Mouse (Mus musculus): ENCODE data around the gene Tnrc6b.

DNA sequence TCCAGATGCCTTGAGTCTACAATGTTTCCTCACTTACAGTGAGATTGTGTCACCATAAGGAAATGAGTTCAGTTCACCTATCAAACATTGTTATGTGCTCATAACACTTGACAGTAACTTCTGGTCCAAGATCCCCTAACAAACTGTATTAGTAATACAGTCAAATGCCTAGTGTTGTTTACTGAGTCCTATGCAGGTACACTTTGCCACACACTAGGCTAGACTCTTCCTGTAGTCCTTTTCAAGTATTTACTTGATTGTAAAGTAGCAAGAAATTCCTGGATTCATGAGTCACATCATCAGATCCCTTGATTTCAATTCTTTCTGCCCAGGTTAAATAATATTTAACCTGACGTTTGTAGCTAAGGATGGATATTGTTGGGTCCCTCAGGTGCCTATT is 258.3 kb downstream of the Tnrc6b start:
- TF ChIP-seq MAX (IDR thresholded peaks at IDR 0.05; ENCODE audit: low read depth), result no peak
- no peak for TF ChIP-seq USF1 (IDR thresholded peaks at IDR 0.05; ENCODE audit: low read depth)
- TF ChIP-seq POLR2A (IDR thresholded peaks at IDR 0.05; ENCODE audit: insufficient read length, low read depth), result no peak
- no peak for TF ChIP-seq SRF (IDR thresholded peaks at IDR 0.05; ENCODE audit: control insufficient read depth, insufficient read length, low read depth)
- TF ChIP-seq MYOG (IDR thresholded peaks at IDR 0.05; ENCODE audit: control insufficient read depth in 1 of 3, insufficient read depth in 1 of 3, insufficient read length in 2 of 3, low read depth in 2 of 3), result no peak
- TF ChIP-seq E2F4 (IDR thresholded peaks at IDR 0.05; ENCODE audit: insufficient read depth), result no peak
- no peak for TF ChIP-seq POLR2AphosphoS2 (IDR thresholded peaks at IDR 0.05; ENCODE audit: insufficient read length, low read depth)
- no peak for TF ChIP-seq MYOD1 (IDR thresholded peaks at IDR 0.05; ENCODE audit: control insufficient read depth in 1 of 3, insufficient read length in 2 of 3, low read depth in 2 of 3)
- no peak for TF ChIP-seq TCF12 (IDR thresholded peaks at IDR 0.05; ENCODE audit: insufficient read depth, poor library complexity, severe bottlenecking)
- no peak for TF ChIP-seq CEBPB (IDR thresholded peaks at IDR 0.05; ENCODE audit: insufficient read depth, poor library complexity, severe bottlenecking)
